Mouse (Mus musculus): Measurements from ENCODE around the gene Stx11. TPM values are rescaled to one million over a fixed set of nuclear protein-coding genes. Genes with fewer than 3 reads are reported as not detected.
"Not testable (repeated sequence)": the region's sequence is repeated elsewhere in the genome, so short reads cannot be mapped to it uniquely, and the experiment has no call there.

Stx11 gene
- polyA plus RNA-seq, 2 experiments from 2014 or later: 16.2 to 17.5 TPM

- no peak for ATAC-seq
Measured at GRCm38 (mm10) chr10:12957271-12957670, 6.8 kb downstream of the Stx11 start.

GRCm38 (mm10) chr10:12955831-12956230, 8.3 kb downstream of the Stx11 start:
- ATAC-seq: no peak

- ATAC-seq: not testable (repeated sequence)
Measured at GRCm38 (mm10) chr10:12951358-12951757, 12.7 kb downstream of the Stx11 start.

- ATAC-seq: no peak
Measured at GRCm38 (mm10) chr10:12949299-12949698, 14.8 kb downstream of the Stx11 start.

GRCm38 (mm10) chr10:12947606-12948005, 16.5 kb downstream of the Stx11 start:
- no peak for ATAC-seq

GRCm38 (mm10) chr10:12941018-12941761, 22.9 kb downstream of the Stx11 start:
- ATAC-seq: no peak

- no peak for ATAC-seq
Measured at GRCm38 (mm10) chr10:12938763-12939162, 25.3 kb downstream of the Stx11 start.

GRCm38 (mm10) chr10:12936079-12936478, 28.0 kb downstream of the Stx11 start:
- no peak for ATAC-seq

- ATAC-seq: no peak
Measured at GRCm38 (mm10) chr10:12935575-12935974, 28.5 kb downstream of the Stx11 start.

- no peak for ATAC-seq
Measured at GRCm38 (mm10) chr10:12931492-12932400, 32.4 kb downstream of the Stx11 start.

GRCm38 (mm10) chr10:12930351-12930905, 33.7 kb downstream of the Stx11 start:
- no peak for ATAC-seq

- no peak for ATAC-seq
Measured at GRCm38 (mm10) chr10:12929857-12930174, 34.3 kb downstream of the Stx11 start.

- peak; percentile 65 for ATAC-seq
Measured at GRCm38 (mm10) chr10:12929149-12929856, 34.8 kb downstream of the Stx11 start.

GRCm38 (mm10) chr10:12928193-12928592, 35.9 kb downstream of the Stx11 start:
- no peak for ATAC-seq

GRCm38 (mm10) chr10:12922574-12923353, 41.3 kb downstream of the Stx11 start:
- ATAC-seq: peak; percentile 74

GRCm38 (mm10) chr10:12922077-12922573, 42.0 kb downstream of the Stx11 start:
- ATAC-seq: peak; percentile 19

- peak; percentile 48 for ATAC-seq
Measured at GRCm38 (mm10) chr10:12921551-12922040, 42.5 kb downstream of the Stx11 start.

GRCm38 (mm10) chr10:12919287-12919686, 44.8 kb downstream of the Stx11 start:
- ATAC-seq: no peak

- no peak for ATAC-seq
Measured at GRCm38 (mm10) chr10:12917626-12918025, 46.5 kb downstream of the Stx11 start.

- ATAC-seq: no peak
Measured at GRCm38 (mm10) chr10:12916376-12916775, 47.7 kb downstream of the Stx11 start.

- ATAC-seq: no peak
Measured at GRCm38 (mm10) chr10:12915826-12916225, 48.3 kb downstream of the Stx11 start.

- ATAC-seq: no peak
Measured at GRCm38 (mm10) chr10:12914203-12914602, 49.9 kb downstream of the Stx11 start.

Data from CD4-positive, CD25-positive, alpha-beta regulatory T cell, adult 4 months (primary cell).